Mouse (Mus musculus): ENCODE results near the gene Fcrlb. TPM values are rescaled to one million over a fixed set of nuclear protein-coding genes. Genes with fewer than 3 reads are reported as not detected.

Gene Fcrlb
- total and polyA plus RNA-seq, 2 experiments from 2014 or later, result 0.68 to 1.4 TPM

DNA sequence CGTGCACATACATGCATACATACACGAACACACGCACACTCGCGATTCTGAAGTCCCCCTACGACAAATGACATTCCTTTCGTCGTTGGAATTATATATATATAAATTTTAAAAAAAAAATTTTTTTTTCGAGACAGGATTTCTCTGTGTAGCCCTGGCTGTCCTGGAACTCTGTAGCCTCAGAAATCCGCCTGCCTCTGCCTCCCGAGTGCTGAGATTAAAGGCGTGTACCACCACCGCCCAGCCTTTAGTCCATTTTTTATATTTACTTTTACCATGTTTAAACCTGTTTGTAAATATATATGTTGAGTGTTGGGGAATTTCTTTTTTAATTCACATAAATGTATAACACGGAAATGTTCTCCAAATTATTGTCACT is 43.8 kb downstream of the Fcrlb start:
- no peaks in the 10 kb centered on the region for H3K9me3 ChIP-seq (ENCODE audit: low read length)
- H3K36me3 ChIP-seq (ENCODE audit: insufficient read depth, low read length), result no peaks in the 10 kb centered on the region; the same call in 1 of the 2 replicates
- DNase-seq (ENCODE audit: low spot score), result no peak
- peak overlapping the region; percentile 86 for H3K4me3 ChIP-seq (ENCODE audit: low read length)
- TF ChIP-seq CTCF (IDR thresholded peaks at IDR 0.05; ENCODE audit: low read depth), result no peak
- H3K27ac ChIP-seq, result peak overlapping the region; percentile 54; the same call in 1 of the 2 replicates
- H3K4me2 ChIP-seq (ENCODE audit: low read depth, low read length), result peak overlapping the region; percentile 84
- 17% methylated on average over 14 of the region's 14 CpGs for WGBS
- H3K4me1 ChIP-seq (ENCODE audit: insufficient read depth, low read length), result peaks cover 4% of the 10 kb centered on the region
- H3K27me3 ChIP-seq (ENCODE audit: insufficient read depth, low read length), result no peaks in the 10 kb centered on the region
- peak overlapping the region; percentile 58 for H3K9ac ChIP-seq (replicated peaks; ENCODE audit: low read length)
- ATAC-seq, result no peak; the same call in 1 of the 2 replicates

DNA sequence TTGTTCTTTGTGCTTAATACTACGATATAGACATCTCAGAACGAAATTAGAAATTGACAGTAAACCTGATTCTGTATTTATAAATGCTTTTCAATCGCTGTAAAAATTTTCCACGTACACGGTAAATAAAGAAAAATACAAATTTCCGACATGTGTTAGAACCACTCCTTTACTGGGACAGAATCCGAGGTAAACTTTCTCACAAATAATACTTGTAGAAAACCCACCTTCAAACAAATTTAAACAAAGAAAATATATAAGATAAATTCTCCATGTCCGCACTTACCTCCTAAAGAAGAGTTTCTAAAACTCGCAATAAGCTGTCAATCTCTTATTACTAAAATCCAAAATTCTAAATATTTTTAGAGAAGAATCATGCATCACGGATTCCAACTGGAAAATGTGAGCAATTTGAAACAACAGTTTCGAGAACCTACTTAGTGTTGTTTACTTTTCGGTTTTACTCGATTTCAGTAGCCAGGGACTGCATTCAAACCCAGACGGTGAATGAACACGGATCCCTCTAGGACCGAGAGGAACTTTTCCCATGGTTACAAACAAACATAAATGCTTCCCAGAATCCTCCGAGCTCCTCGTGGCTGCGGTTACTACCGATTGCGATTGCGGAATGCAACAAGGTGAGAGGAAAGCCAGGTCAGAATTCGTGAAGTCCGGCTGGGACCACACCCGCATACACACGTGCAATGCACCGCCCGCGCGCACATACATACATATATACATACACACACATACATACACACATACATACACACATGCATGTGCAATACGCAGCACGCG is 44.4 kb downstream of the Fcrlb start:
- under 1% methylated on average over 33 of the region's 33 CpGs for WGBS
- ATAC-seq, result peak; percentile 83
- Histone ChIP-seq H3K4me2 (ENCODE audit: low read depth, low read length) (peak overlapping the region; percentile 84), H3K27ac (peak overlapping the region; percentile 54; the same call in 1 of the 2 replicates), H3K4me1 (ENCODE audit: insufficient read depth, low read length) (peaks cover 4% of the 10 kb centered on the region), H3K4me3 (ENCODE audit: low read length) (peak overlapping the region; percentile 86), H3K9ac (replicated peaks; ENCODE audit: low read length) (peak overlapping the region; percentile 86), H3K9me3 (ENCODE audit: low read length) (no peaks in the 10 kb centered on the region), H3K36me3 (ENCODE audit: insufficient read depth, low read length) (no peaks in the 10 kb centered on the region; the same call in 1 of the 2 replicates), H3K27me3 (ENCODE audit: insufficient read depth, low read length) (no peaks in the 10 kb centered on the region)
- peak; percentile 92 for DNase-seq (ENCODE audit: low spot score)
- no peak for TF ChIP-seq CTCF (IDR thresholded peaks at IDR 0.05; ENCODE audit: low read depth)

DNA sequence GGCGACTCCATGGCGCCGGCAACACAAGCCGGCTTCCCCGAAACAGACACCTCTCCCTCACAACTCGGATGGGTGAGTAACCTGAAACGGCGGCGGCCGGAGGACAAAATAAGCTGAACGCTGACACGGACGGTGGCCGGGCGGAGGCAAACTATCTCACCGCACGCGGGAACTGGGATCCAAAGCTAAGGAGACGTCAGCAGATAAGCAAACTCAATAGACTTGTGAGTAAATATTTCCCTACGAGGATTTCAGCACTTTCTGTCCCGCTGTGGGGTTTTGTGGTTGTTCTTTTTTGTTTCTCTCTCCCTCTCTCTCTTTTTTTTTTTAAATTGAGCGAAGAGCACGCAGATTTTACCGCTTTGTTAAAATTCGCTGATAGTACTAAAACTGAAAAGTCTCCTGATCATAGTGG is 45.0 kb downstream of the Fcrlb start, which contains the start of gene Atf6:
Atf6 (minus strand) TSS at position 81 of the 415 bp plus-strand sequence.
- Histone ChIP-seq H3K36me3 (ENCODE audit: insufficient read depth, low read length) (no peaks in the 10 kb centered on the region), H3K27me3 (ENCODE audit: insufficient read depth, low read length) (no peaks in the 10 kb centered on the region), H3K4me3 (ENCODE audit: low read length) (peak within 1 kb of the TSS; percentile 86), H3K4me1 (ENCODE audit: insufficient read depth, low read length) (peaks cover 4% of the 10 kb centered on the region), H3K27ac (peak within 1 kb of the TSS; percentile 84), H3K4me2 (ENCODE audit: low read depth, low read length) (peak within 1 kb of the TSS; percentile 84), H3K9me3 (ENCODE audit: low read length) (no peaks in the 10 kb centered on the region), H3K9ac (replicated peaks; ENCODE audit: low read length) (peak within 1 kb of the TSS; percentile 86)
- TF ChIP-seq CTCF (IDR thresholded peaks at IDR 0.05; ENCODE audit: low read depth), result no peak
- DNase-seq (ENCODE audit: low spot score) (peak; percentile 95), ATAC-seq (peak; percentile 81)
- under 1% methylated on average over 25 of the region's 25 CpGs for WGBS

DNA sequence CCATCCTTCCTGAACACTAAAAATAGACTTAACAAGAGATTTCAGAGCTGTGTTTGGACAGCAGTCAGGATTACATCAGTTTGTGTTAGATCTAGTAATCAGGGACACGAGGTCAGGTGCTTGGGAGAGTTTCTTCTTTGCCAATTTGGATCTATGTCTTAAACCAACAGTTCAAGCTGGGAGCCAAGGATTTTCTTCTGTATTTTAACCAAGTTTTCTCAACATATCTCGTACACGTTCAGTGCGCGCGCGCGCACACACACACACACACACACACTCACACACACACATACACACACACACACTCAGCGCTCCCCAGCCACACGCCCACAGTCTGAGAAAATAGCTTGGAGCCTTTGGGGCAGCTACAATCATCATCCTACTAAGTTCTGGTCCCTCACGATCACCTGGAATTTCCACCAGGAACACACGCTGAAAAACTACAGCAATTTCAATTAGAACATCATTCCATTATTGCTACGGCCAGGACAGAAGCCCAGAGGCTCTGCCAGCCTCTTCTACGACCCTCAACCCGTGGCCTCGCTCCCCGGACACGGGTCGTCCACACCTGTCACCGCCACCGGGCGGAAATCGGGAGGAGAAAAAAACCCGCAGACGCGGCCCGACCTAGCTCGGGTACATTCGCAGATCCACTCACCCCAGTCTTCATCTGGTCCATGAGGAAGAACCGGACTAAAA is 45.6 kb downstream of the Fcrlb start:
- ATAC-seq (peak; percentile 78), DNase-seq (ENCODE audit: low spot score) (peak; percentile 8)
- no peak for TF ChIP-seq CTCF (IDR thresholded peaks at IDR 0.05; ENCODE audit: low read depth)
- Histone ChIP-seq H3K27ac (peak overlapping the region; percentile 84), H3K4me3 (ENCODE audit: low read length) (peak overlapping the region; percentile 86), H3K9me3 (ENCODE audit: low read length) (no peaks in the 10 kb centered on the region), H3K9ac (replicated peaks; ENCODE audit: low read length) (peak overlapping the region; percentile 86), H3K4me2 (ENCODE audit: low read depth, low read length) (peak overlapping the region; percentile 84), H3K4me1 (ENCODE audit: insufficient read depth, low read length) (peaks cover 4% of the 10 kb centered on the region), H3K36me3 (ENCODE audit: insufficient read depth, low read length) (no peaks in the 10 kb centered on the region), H3K27me3 (ENCODE audit: insufficient read depth, low read length) (no peaks in the 10 kb centered on the region)
- 3% methylated on average over 29 of the region's 30 CpGs for WGBS

DNA sequence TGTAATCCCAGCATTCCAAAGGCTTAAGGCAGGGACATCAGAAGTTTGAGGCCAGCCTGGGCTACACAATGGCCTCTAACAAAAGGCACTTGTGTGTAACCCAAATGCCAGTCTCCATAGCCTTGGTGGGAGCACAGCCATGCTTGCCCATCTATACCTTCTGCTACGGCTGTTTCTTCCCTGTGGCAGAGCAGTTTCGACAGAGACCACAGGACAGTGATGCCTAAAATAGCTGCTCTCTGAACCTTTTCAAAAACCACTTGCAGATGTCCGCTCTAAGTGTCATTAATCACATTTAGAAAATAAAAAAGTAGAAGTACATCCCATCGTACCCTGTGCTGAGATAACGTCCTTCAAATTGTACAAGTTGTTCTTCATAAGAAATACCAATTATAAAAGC is 47.3 kb downstream of the Fcrlb start:
- Histone ChIP-seq H3K4me3 (ENCODE audit: low read length) (no peak overlapping the region), H3K9me3 (ENCODE audit: low read length) (no peaks in the 10 kb centered on the region), H3K4me2 (ENCODE audit: low read depth, low read length) (no peak overlapping the region), H3K9ac (replicated peaks; ENCODE audit: low read length) (no peak overlapping the region), H3K4me1 (ENCODE audit: insufficient read depth, low read length) (peaks cover 4% of the 10 kb centered on the region), H3K36me3 (ENCODE audit: insufficient read depth, low read length) (no peaks in the 10 kb centered on the region), H3K27me3 (ENCODE audit: insufficient read depth, low read length) (no peaks in the 10 kb centered on the region), H3K27ac (no peak overlapping the region)
- TF ChIP-seq CTCF (IDR thresholded peaks at IDR 0.05; ENCODE audit: low read depth), result no peak
- WGBS, result 84% methylated on average over 5 of the region's 5 CpGs
- no peak for DNase-seq (ENCODE audit: low spot score)
- ATAC-seq, result no peak

DNA sequence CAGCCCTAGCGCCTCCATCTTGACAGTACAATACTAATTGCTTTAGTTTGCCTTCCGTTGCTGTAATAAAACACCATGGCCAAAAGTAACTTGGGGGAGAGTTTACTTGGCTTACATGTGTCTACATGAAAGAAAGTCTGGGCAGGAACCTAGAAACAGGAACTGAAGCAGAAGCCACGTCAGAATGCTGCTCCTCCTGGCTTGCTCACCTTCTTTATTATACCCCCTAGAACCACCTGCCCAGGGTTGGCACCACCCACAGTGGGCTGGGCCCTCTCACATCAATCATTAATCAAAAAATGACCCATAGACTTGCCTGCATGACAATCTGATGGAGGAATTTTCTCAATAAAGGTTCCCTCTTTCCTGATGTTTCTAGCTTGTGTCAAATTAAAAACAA is 48.0 kb downstream of the Fcrlb start:
- H3K27ac ChIP-seq, result no peak overlapping the region

More for the DNA sequence above, 48.0 kb downstream of the Fcrlb start:
- Histone ChIP-seq H3K9me3 (ENCODE audit: low read length) (no peaks in the 10 kb centered on the region), H3K27me3 (ENCODE audit: insufficient read depth, low read length) (no peaks in the 10 kb centered on the region), H3K4me1 (ENCODE audit: insufficient read depth, low read length) (peaks cover 4% of the 10 kb centered on the region), H3K9ac (replicated peaks; ENCODE audit: low read length) (no peak overlapping the region), H3K4me3 (ENCODE audit: low read length) (no peak overlapping the region), H3K36me3 (ENCODE audit: insufficient read depth, low read length) (no peaks in the 10 kb centered on the region), H3K4me2 (ENCODE audit: low read depth, low read length) (no peak overlapping the region)
- DNase-seq (ENCODE audit: low spot score), result no peak
- no peak for TF ChIP-seq CTCF (IDR thresholded peaks at IDR 0.05; ENCODE audit: low read depth)
- no peak for ATAC-seq
- 83% methylated on average over 3 of the region's 3 CpGs for WGBS
